Mouse (Mus musculus) heart, embryonic 16.5 days (tissue): ENCODE measurements around the gene Ankrd13c. TPM values are rescaled to one million over a fixed set of nuclear protein-coding genes. Genes with fewer than 3 reads are reported as not detected.
"Not testable (repeated sequence)": the region's sequence is repeated elsewhere in the genome, so short reads cannot be mapped to it uniquely, and the experiment has no call there.

Source experiments
- ATAC-seq: fragments of 200-750 bp; cut with Nextera tagmentation; replicated peaks from 2 replicates; pipeline ENCODE4 v1.8.0; 2017; ENCODE audit warnings: moderate number of reproducible peaks; ENCODE audit not compliant: insufficient read depth, low FRiP score; ENCODE audit errors: extremely low read depth
- H3K27ac ChIP-seq: fragments of 300-500 bp; sonication (generic); 2 replicates; pipeline ENCODE4 v1.5.1; 2014; ENCODE audit warnings: mild to moderate bottlenecking, low read length, control low read depth, moderate library complexity
- H3K27me3 ChIP-seq: fragments of 300-500 bp; sonication (generic); 2 replicates; pipeline ENCODE4 v1.6.1; 2014; ENCODE audit warnings: low read length, mixed read lengths; ENCODE audit not compliant: control insufficient read depth, insufficient read depth
- H3K36me3 ChIP-seq: fragments of 300-500 bp; sonication (generic); 2 replicates; pipeline ENCODE4 v1.6.1; 2014; ENCODE audit not compliant: control insufficient read depth, insufficient read depth
- H3K4me1 ChIP-seq: fragments of 300-500 bp; sonication (generic); 2 replicates; pipeline ENCODE4 v1.6.1; 2014; ENCODE audit warnings: low read length, mixed read lengths; ENCODE audit not compliant: control insufficient read depth, insufficient read depth
- H3K4me2 ChIP-seq: fragments of 300-500 bp; sonication (generic); 2 replicates; pipeline ENCODE4 v1.6.1; 2014; ENCODE audit warnings: low read depth, mild to moderate bottlenecking, control low read depth, low read length
- H3K4me3 ChIP-seq: fragments of 300-500 bp; sonication (generic); 2 replicates; pipeline ENCODE4 v1.5.1; 2014; ENCODE audit warnings: mild to moderate bottlenecking, control low read depth, low read length
- H3K9ac ChIP-seq: fragments of 300-500 bp; sonication (generic); 2 replicates; pipeline ENCODE4 v1.6.1; 2014; ENCODE audit warnings: low read length, control low read depth
- H3K9me3 ChIP-seq: fragments of 300-500 bp; sonication (generic); replicated peaks from 2 replicates; pipeline ENCODE4 v1.6.1; 2016; ENCODE audit warnings: low read length; ENCODE audit not compliant: control insufficient read depth
- WGBS: fragments of 180-500 bp; shearing (Covaris S2); extraction: QIAGEN DNeasy Blood & Tissue Kit; methylation state at CpG from one replicate; pipeline ENCODE4 v1.1.7; 2014; 5-methylcytosine and 5-hydroxymethylcytosine counted together
- polyA plus RNA-seq: library from polyadenylated mRNA; unstranded; fragments of >200 nt; fragmentation: Nextera tagmentation; extraction: Ambion mirVana; gene quantifications from 2 replicates; pipeline ENCODE4 v1.2.1, GENCODE M21; 2015

Gene Ankrd13c
- polyA plus RNA-seq, 1 experiment from 2014 or later, result 17.1 TPM

- no peak overlapping the region for H3K4me2 ChIP-seq
- H3K9ac ChIP-seq, result no peak overlapping the region
- no peak overlapping the region for H3K27ac ChIP-seq
- no peaks in the 10 kb centered on the region for H3K36me3 ChIP-seq
- ATAC-seq, result no peak
- H3K4me1 ChIP-seq, result peaks cover 2% of the 10 kb centered on the region; the same call in 1 of the 2 replicates
- 86% methylated on average over 3 of the region's 3 CpGs for WGBS
- no peak overlapping the region for H3K4me3 ChIP-seq
- H3K9me3 ChIP-seq, result no peaks in the 10 kb centered on the region
- no peaks in the 10 kb centered on the region for H3K27me3 ChIP-seq
Observed at GRCm38 (mm10) chr3:157923268-157923835, 23.7 kb upstream of the Ankrd13c start.

- H3K27ac ChIP-seq, result no peak within 1 kb of the TSS
- WGBS, result 1% methylated on average over 30 of the region's 30 CpGs
Observed at GRCm38 (mm10) chr3:157924692-157925328, 22.2 kb upstream of the Ankrd13c start, which contains the start of gene Cth. Gene Cth (minus strand): TSS chr3:157925077.

GRCm38 (mm10) chr3:157925706-157926510 is 21.1 kb upstream of the Ankrd13c start:
- WGBS, result 81% methylated on average over 14 of the region's 14 CpGs
- Histone ChIP-seq H3K9me3 (no peaks in the 10 kb centered on the region), H3K9ac (no peak overlapping the region), H3K4me2 (no peak overlapping the region), H3K27me3 (no peaks in the 10 kb centered on the region), H3K4me1 (peaks cover 2% of the 10 kb centered on the region; the same call in 1 of the 2 replicates), H3K4me3 (no peak overlapping the region), H3K36me3 (no peaks in the 10 kb centered on the region), H3K27ac (no peak overlapping the region)
- no peak for ATAC-seq

More at GRCm38 (mm10) chr3:157924692-157925328, 22.2 kb upstream of the Ankrd13c start, which contains the start of gene Cth:
- Histone ChIP-seq H3K9me3 (no peaks in the 10 kb centered on the region), H3K4me3 (peak within 1 kb of the TSS; percentile 55), H3K36me3 (no peaks in the 10 kb centered on the region), H3K4me1 (peaks cover 2% of the 10 kb centered on the region; the same call in 1 of the 2 replicates), H3K27me3 (no peaks in the 10 kb centered on the region), H3K9ac (peak within 1 kb of the TSS; percentile 68), H3K4me2 (peak within 1 kb of the TSS; percentile 82)
- peak; percentile 100 for ATAC-seq

- Histone ChIP-seq H3K4me1 (peaks cover 2% of the 10 kb centered on the region; the same call in 1 of the 2 replicates), H3K9ac (no peak overlapping the region), H3K4me3 (no peak overlapping the region), H3K27ac (no peak overlapping the region), H3K27me3 (no peaks in the 10 kb centered on the region), H3K4me2 (no peak overlapping the region), H3K36me3 (no peaks in the 10 kb centered on the region), H3K9me3 (no peaks in the 10 kb centered on the region)
- ATAC-seq, result no peak
- WGBS, result 46% methylated on average over 2 of the region's 2 CpGs
Observed at GRCm38 (mm10) chr3:157926761-157927160, 20.3 kb upstream of the Ankrd13c start.

- Histone ChIP-seq H3K4me1 (peaks cover 2% of the 10 kb centered on the region; the same call in 1 of the 2 replicates), H3K9ac (no peak overlapping the region), H3K4me2 (no peak overlapping the region), H3K36me3 (no peaks in the 10 kb centered on the region), H3K27ac (no peak overlapping the region), H3K9me3 (no peaks in the 10 kb centered on the region), H3K27me3 (no peaks in the 10 kb centered on the region), H3K4me3 (no peak overlapping the region)
- ATAC-seq, result no peak
- WGBS, result 82% methylated on average over 2 of the region's 2 CpGs
Observed at GRCm38 (mm10) chr3:157928731-157929130, 18.3 kb upstream of the Ankrd13c start.

- Histone ChIP-seq H3K36me3 (no peaks in the 10 kb centered on the region), H3K4me3 (no peak overlapping the region), H3K4me1 (peaks cover 2% of the 10 kb centered on the region; the same call in 1 of the 2 replicates), H3K9me3 (no peaks in the 10 kb centered on the region), H3K4me2 (no peak overlapping the region), H3K27ac (no peak overlapping the region), H3K9ac (no peak overlapping the region), H3K27me3 (no peaks in the 10 kb centered on the region)
- no peak for ATAC-seq
- WGBS, result 64% methylated on average over 1 of the region's 1 CpGs
Observed at GRCm38 (mm10) chr3:157929417-157929816, 17.6 kb upstream of the Ankrd13c start.

GRCm38 (mm10) chr3:157931592-157931991 is 15.4 kb upstream of the Ankrd13c start:
- no peak overlapping the region for H3K4me3 ChIP-seq
- WGBS, result 47% methylated on average over 3 of the region's 3 CpGs
- no peak for ATAC-seq
- H3K9me3 ChIP-seq, result no peaks in the 10 kb centered on the region
- H3K27ac ChIP-seq, result no peak overlapping the region
- no peaks in the 10 kb centered on the region for H3K27me3 ChIP-seq
- no peak overlapping the region for H3K4me2 ChIP-seq
- H3K9ac ChIP-seq, result no peak overlapping the region
- no peaks in the 10 kb centered on the region for H3K4me1 ChIP-seq
- H3K36me3 ChIP-seq, result no peaks in the 10 kb centered on the region

GRCm38 (mm10) chr3:157932074-157932473 is 15.0 kb upstream of the Ankrd13c start:
- no peaks in the 10 kb centered on the region for H3K4me1 ChIP-seq
- no peaks in the 10 kb centered on the region for H3K36me3 ChIP-seq
- no peak overlapping the region for H3K9ac ChIP-seq
- H3K27ac ChIP-seq, result no peak overlapping the region
- 46% methylated on average over 3 of the region's 3 CpGs for WGBS
- no peaks in the 10 kb centered on the region for H3K27me3 ChIP-seq
- no peak for ATAC-seq
- H3K4me3 ChIP-seq, result no peak overlapping the region
- H3K9me3 ChIP-seq, result no peaks in the 10 kb centered on the region
- H3K4me2 ChIP-seq, result no peak overlapping the region

- H3K4me3 ChIP-seq, H3K36me3 ChIP-seq, H3K27ac ChIP-seq, H3K4me1 ChIP-seq, H3K9ac ChIP-seq, ATAC-seq, H3K4me2 ChIP-seq, H3K9me3 ChIP-seq, H3K27me3 ChIP-seq: not testable (repeated sequence)
- WGBS, result 60% methylated on average over 6 of the region's 6 CpGs
Observed at GRCm38 (mm10) chr3:157933223-157933622, 13.8 kb upstream of the Ankrd13c start.
